Mouse (Mus musculus) neural tube, embryonic 15.5 days (tissue): Measurements from ENCODE around the gene Mfng. TPM values are rescaled to one million over a fixed set of nuclear protein-coding genes. Genes with fewer than 3 reads are reported as not detected.
A peak's percentile ranks its signal among the peaks of the same experiment; 100 is the strongest.

ENCODE experiments used
- ATAC-seq: fragments of 200-750 bp; cut with Nextera tagmentation; 2 replicates; pipeline ENCODE4 v1.8.0; 2017; ENCODE audit warnings: mild to moderate bottlenecking, moderate TSS enrichment, moderate library complexity; ENCODE audit not compliant: low FRiP score
- H3K27ac ChIP-seq: fragments of 300-500 bp; sonication (generic); replicated peaks from 2 replicates; pipeline ENCODE4 v1.5.1; 2015; ENCODE audit warnings: mild to moderate bottlenecking, inconsistent platforms
- H3K27me3 ChIP-seq: fragments of 300-500 bp; sonication (generic); replicated peaks from 2 replicates; pipeline ENCODE4 v1.6.1; 2015; ENCODE audit warnings: inconsistent platforms
- H3K36me3 ChIP-seq: fragments of 300-500 bp; sonication (generic); 2 replicates; pipeline ENCODE4 v1.6.1; 2015; ENCODE audit warnings: inconsistent platforms
- H3K4me1 ChIP-seq: fragments of 300-500 bp; sonication (generic); 2 replicates; pipeline ENCODE4 v1.6.1; 2015; ENCODE audit warnings: inconsistent platforms
- H3K4me2 ChIP-seq: fragments of 300-500 bp; sonication (generic); 2 replicates; pipeline ENCODE4 v1.6.1; 2015; ENCODE audit warnings: inconsistent platforms, mild to moderate bottlenecking, moderate library complexity
- H3K4me3 ChIP-seq: fragments of 300-500 bp; sonication (generic); replicated peaks from 2 replicates; pipeline ENCODE4 v1.5.1; 2015; ENCODE audit warnings: mild to moderate bottlenecking, inconsistent platforms
- H3K9ac ChIP-seq: fragments of 300-500 bp; sonication (generic); replicated peaks from 2 replicates; pipeline ENCODE4 v1.6.1; 2015; ENCODE audit warnings: mild to moderate bottlenecking, inconsistent platforms
- H3K9me3 ChIP-seq: fragments of 300-500 bp; sonication (generic); replicated peaks from 2 replicates; pipeline ENCODE4 v1.6.1; 2016; ENCODE audit warnings: inconsistent platforms
- WGBS: fragments of 180-500 bp; shearing (Covaris S2); methylation state at CpG from one replicate; pipeline ENCODE4 v1.1.7; 2015; ENCODE audit warnings: mixed read lengths; 5-methylcytosine and 5-hydroxymethylcytosine counted together
- polyA plus RNA-seq: library from polyadenylated mRNA; unstranded; fragments of >200 nt; fragmentation: Nextera tagmentation; extraction: Ambion mirVana; gene quantifications from 2 replicates; pipeline ENCODE4 v1.2.1, GENCODE M21; 2015

Gene Mfng
- polyA plus RNA-seq, 1 experiment from 2014 or later: 14.5 TPM

DNA sequence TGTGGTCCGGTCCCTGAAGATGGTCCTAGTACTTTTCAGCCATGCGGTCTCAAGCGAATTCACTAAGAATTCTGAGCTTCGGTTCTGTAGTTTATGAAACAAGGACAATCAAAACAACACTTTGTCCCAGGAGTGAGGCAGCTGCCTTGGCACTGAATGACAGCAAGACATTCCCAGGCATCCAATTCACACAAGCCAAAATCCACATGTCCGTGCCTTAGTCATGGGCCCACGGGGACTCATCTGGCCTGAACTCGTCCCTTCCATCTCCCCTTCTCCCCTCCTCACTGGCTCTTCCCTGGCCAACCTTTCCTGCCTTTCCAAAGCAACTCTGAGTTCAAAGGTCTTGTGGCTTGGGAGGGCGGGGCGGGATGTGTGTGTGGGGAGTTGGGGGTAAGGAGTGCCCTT, 13.1 kb upstream of the Mfng start:
- Histone ChIP-seq H3K36me3 (no peaks in the 10 kb centered on the region), H3K4me1 (peaks cover 20% of the 10 kb centered on the region), H3K27ac (peak overlapping the region; percentile 48), H3K4me2 (no peak overlapping the region), H3K9me3 (no peaks in the 10 kb centered on the region), H3K27me3 (no peaks in the 10 kb centered on the region), H3K9ac (no peak overlapping the region), H3K4me3 (no peak overlapping the region)
- WGBS: 69% methylated on average over 9 of the region's 9 CpGs
- ATAC-seq: no peak

DNA sequence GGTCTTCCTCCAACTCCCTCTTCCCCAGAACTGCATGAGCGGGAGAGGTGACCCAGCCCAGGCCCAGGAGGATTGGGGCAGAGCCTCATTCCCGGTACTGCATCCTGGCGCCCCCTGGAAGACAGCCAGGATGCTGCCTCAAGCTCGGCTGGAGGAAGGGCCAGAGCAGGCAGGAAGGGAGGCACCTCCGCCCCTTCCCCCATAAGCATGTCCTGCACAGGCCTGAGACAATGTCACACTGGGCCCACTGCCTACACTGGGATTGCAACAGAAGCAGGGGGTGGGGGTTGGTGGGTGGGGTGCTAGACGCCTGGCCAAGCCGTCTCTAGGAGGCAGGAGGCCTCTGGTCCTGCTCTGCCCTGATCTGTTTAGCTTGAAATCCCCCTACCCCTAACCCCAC, 12.7 kb upstream of the Mfng start:
- no peaks in the 10 kb centered on the region for H3K9me3 ChIP-seq
- H3K36me3 ChIP-seq: no peaks in the 10 kb centered on the region
- no peaks in the 10 kb centered on the region for H3K27me3 ChIP-seq
- H3K27ac ChIP-seq: peak overlapping the region; percentile 48
- H3K9ac ChIP-seq: no peak overlapping the region
- ATAC-seq: no peak; the same call in 1 of the 2 replicates
- H3K4me1 ChIP-seq: peaks cover 20% of the 10 kb centered on the region
- no peak overlapping the region for H3K4me3 ChIP-seq
- 29% methylated on average over 7 of the region's 7 CpGs for WGBS
- H3K4me2 ChIP-seq: no peak overlapping the region

DNA sequence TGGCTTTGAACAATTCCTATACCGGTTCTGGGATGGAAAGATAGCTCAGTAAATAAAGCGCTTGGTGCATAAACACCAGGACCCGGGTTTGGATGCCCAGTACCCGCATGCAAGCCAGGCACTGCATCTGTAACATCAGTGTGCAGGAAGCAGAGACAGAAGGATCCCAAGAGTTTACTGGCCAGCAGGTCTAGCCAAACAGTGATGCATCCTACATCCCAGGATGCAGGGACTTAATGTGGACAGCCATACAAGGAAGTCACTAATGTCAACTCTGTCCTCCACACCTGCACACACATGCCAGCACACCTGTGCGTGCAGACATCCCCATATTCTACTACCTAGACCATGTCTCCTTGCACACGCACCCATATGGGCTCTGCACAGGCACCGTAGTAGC, 12.0 kb upstream of the Mfng start:
- no peak for ATAC-seq
- no peak overlapping the region for H3K9ac ChIP-seq
- H3K27ac ChIP-seq: no peak overlapping the region

DNA sequence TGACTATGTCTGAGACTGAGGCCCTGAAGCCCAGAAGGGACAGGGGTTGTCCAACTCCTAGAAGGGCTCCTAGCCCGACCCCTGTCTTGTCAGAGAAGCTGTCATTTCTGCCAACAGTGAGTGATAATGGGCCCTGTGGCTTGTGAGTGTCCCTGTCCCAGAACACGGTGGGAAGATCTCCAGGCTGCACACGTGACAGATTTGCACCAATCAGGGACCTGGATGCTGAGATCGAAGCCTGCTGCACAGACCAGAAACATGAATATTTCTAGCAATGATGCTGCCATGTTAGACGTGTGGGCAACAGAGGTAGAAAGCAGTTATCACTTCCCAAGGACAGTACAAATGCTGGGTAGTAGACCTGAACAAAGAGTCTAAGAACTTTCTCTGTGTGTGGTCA, 11.2 kb upstream of the Mfng start:
- WGBS: 79% methylated on average over 5 of the region's 5 CpGs
- H3K4me3 ChIP-seq: no peak overlapping the region
- H3K27ac ChIP-seq: no peak overlapping the region
- no peak for ATAC-seq
- H3K4me1 ChIP-seq: peaks cover 20% of the 10 kb centered on the region
- no peak overlapping the region for H3K4me2 ChIP-seq
- no peak overlapping the region for H3K9ac ChIP-seq
- no peaks in the 10 kb centered on the region for H3K9me3 ChIP-seq
- no peaks in the 10 kb centered on the region; the same call in 1 of the 2 replicates for H3K27me3 ChIP-seq
- no peaks in the 10 kb centered on the region for H3K36me3 ChIP-seq

More for the DNA sequence above, 12.0 kb upstream of the Mfng start:
- no peak overlapping the region for H3K4me2 ChIP-seq
- no peak overlapping the region for H3K4me3 ChIP-seq
- peaks cover 20% of the 10 kb centered on the region for H3K4me1 ChIP-seq
- no peaks in the 10 kb centered on the region for H3K27me3 ChIP-seq
- WGBS: 96% methylated on average over 7 of the region's 7 CpGs
- H3K36me3 ChIP-seq: no peaks in the 10 kb centered on the region
- no peaks in the 10 kb centered on the region for H3K9me3 ChIP-seq

DNA sequence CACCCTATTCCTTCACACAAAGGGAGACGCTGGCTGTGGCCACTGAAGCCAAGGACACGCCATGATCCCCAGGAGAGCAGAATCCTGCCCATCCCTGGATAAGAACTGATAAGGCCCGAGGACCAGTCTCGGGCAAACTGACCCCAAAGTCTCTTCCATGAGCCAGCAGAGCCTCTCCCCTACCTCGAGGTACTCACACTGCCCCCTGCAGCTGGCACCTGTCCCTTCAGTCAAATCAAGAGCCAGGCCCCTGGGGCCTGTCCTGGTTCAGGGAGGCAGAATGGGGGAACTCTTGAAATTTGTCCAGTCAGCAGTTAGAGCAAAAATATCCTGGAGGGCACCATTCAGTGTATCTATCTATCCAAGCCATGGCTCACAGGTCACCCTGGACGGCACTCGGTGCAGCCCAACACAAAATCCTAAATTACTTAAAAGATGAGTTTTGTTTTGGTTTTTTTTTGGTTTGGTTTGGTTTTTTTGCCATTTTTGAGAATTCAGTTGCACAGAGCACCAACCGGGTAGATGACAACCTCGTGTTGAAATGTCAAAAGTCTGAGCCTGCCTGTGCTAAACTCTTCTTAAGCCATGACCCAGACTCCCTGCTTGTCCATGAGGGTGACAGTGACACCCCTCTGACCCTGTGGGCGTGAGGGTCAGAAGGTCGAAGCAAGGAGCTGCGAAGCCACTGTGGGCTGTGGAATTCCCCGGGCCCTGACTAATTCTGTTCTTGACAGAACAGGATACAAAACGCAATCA, 9.3 kb upstream of the Mfng start:
- no peaks in the 10 kb centered on the region for H3K36me3 ChIP-seq
- no peak overlapping the region for H3K4me2 ChIP-seq
- WGBS: 72% methylated on average over 14 of the region's 14 CpGs
- no peaks in the 10 kb centered on the region for H3K9me3 ChIP-seq
- no peak overlapping the region for H3K4me3 ChIP-seq
- H3K9ac ChIP-seq: no peak overlapping the region
- no peaks in the 10 kb centered on the region; the same call in 1 of the 2 replicates for H3K27me3 ChIP-seq
- ATAC-seq: no peak
- peaks cover 23% of the 10 kb centered on the region for H3K4me1 ChIP-seq
- H3K27ac ChIP-seq: no peak overlapping the region

DNA sequence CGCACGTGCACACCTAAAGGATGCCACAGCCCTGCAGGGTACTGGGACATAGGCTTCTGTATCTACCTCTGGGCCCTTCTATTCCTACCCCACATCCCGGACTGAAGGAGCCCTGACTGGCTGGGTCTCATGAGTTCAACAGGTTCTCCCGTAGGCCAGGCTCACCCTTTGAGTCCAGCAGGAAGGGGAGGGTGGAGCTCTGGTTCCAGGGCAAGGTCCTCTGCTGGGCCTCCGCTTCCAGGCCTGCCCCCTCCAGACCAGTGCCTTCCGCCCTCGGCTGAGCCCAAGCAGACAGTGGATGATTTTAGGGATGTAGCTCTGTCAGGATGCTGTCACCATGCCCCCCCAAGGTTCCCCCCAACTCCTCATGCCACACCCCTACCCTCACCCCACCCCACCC, 7.6 kb upstream of the Mfng start:
- 91% methylated on average over 7 of the region's 7 CpGs for WGBS
- H3K9ac ChIP-seq: no peak overlapping the region
- ATAC-seq: no peak

DNA sequence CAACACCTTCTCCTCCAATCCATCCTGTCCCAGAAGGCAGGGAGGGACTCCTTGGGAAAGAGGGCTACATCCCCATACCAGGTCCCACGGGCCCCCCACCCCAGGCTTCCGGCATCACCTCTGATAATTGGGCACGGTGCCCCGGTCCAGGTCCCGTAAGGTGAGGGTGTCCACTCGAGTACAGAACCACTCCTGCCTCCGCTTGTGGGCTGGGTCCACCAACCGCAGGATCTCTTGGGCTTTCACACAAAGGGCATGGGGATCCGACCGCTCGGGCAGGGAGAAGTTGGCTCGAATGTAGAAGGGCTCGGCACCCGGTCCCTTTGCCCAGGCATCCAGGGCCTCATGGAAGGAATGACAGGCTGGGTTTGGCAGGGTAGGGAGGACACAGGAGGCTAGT, 7.1 kb upstream of the Mfng start:
- no peaks in the 10 kb centered on the region for H3K36me3 ChIP-seq
- H3K27me3 ChIP-seq: no peaks in the 10 kb centered on the region; the same call in 1 of the 2 replicates
- 93% methylated on average over 14 of the region's 14 CpGs for WGBS
- H3K4me3 ChIP-seq: no peak overlapping the region
- no peak overlapping the region for H3K4me2 ChIP-seq
- ATAC-seq: no peak
- H3K9ac ChIP-seq: no peak overlapping the region
- no peak overlapping the region for H3K27ac ChIP-seq
- H3K9me3 ChIP-seq: no peaks in the 10 kb centered on the region
- H3K4me1 ChIP-seq: peaks cover 6% of the 10 kb centered on the region; the same call in 1 of the 2 replicates

More for the DNA sequence above, 7.6 kb upstream of the Mfng start:
- H3K4me1 ChIP-seq: peaks cover 10% of the 10 kb centered on the region
- no peak overlapping the region for H3K4me2 ChIP-seq
- H3K4me3 ChIP-seq: no peak overlapping the region
- no peak overlapping the region for H3K27ac ChIP-seq
- H3K36me3 ChIP-seq: no peaks in the 10 kb centered on the region
- H3K9me3 ChIP-seq: no peaks in the 10 kb centered on the region
- no peaks in the 10 kb centered on the region; the same call in 1 of the 2 replicates for H3K27me3 ChIP-seq

DNA sequence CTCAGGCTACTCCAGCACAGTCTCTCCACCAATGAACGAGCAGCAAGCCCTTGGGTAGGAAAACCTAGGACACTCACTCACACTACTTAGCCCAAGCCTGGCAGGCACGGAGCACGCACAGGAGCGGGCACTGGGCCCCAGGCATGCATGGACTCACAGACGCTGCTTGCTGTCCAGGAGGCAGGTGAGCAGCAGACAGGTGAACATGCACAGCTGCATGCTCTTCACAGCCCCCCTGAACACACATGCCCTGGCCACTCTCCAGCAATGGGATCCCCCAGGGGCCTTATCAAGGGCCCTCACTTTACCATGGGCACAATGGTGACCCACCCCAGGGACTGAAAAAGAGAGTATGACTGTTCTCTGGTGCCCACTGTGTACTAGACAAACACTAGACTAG, 6.4 kb upstream of the Mfng start:
- H3K4me1 ChIP-seq: peaks cover 6% of the 10 kb centered on the region; the same call in 1 of the 2 replicates
- no peak overlapping the region for H3K27ac ChIP-seq
- 91% methylated on average over 5 of the region's 5 CpGs for WGBS

DNA sequence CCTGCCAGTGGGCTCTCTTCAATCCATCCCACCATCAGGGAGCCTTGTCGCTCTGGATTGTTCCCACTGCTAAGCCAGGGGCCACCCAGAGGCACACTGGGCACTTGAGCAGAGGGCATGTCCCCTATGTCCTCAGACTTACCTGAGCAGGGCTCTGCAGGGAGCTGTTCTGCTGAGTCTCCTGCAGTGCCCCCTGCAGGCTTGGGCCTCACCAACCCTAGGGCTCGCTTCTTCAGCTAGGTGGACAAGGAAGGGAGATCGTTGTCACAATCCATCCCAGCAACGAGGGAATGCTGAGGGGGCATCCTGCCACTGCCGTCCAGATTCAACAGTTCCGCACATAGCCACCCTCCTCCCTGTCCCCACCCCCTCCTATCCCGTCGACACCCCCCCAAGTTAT, 6.0 kb upstream of the Mfng start:
- no peaks in the 10 kb centered on the region; the same call in 1 of the 2 replicates for H3K27me3 ChIP-seq
- H3K4me1 ChIP-seq: peaks cover 6% of the 10 kb centered on the region; the same call in 1 of the 2 replicates
- H3K9ac ChIP-seq: no peak overlapping the region
- no peaks in the 10 kb centered on the region for H3K9me3 ChIP-seq
- no peak overlapping the region for H3K4me2 ChIP-seq
- ATAC-seq: no peak
- H3K4me3 ChIP-seq: no peak overlapping the region
- no peak overlapping the region for H3K27ac ChIP-seq
- H3K36me3 ChIP-seq: no peaks in the 10 kb centered on the region
- 83% methylated on average over 8 of the region's 8 CpGs for WGBS

More for the DNA sequence above, 6.4 kb upstream of the Mfng start:
- Histone ChIP-seq H3K27me3 (no peaks in the 10 kb centered on the region; the same call in 1 of the 2 replicates), H3K36me3 (no peaks in the 10 kb centered on the region), H3K4me3 (no peak overlapping the region), H3K9me3 (no peaks in the 10 kb centered on the region), H3K4me2 (no peak overlapping the region), H3K9ac (no peak overlapping the region)
- ATAC-seq: no peak

DNA sequence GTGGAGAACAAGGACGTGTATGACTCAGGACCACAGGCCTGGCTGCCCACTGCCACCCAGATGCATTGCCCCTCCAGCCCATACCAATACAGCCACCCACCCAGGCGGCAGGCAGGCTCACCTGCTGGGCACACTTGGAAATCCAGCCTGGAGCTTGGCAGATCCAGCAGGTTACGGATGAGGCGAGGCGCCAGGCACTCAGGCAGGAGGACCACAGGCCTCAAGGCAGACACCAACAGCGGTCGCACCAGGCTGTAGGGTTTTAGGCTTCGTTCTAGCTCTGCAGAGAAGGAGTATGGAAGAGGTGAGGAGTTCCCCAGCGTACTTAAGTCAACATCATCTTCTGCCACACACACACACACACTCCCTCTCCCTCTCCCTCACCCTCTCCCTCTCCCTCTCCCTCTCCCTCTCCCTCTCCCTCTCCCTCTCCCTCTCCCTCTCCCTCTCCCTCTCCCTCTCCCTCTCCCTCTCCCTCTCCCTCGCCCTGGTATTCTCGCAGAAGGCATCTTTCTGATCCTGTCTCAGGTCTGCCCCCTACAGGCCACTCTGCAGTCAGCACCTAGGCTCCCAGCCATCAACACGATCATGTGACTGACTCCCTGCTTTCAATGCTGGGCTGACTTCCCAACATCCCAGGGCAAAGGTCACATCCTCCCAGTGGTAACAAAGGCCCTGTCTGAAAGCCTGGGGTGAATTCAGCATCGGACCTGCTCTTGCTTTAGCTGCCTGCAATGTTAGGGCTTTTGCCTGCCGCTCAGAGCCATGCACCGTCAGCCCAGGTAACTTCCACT, 5.0 kb upstream of the Mfng start:
- Histone ChIP-seq H3K27ac (peak overlapping the region; percentile 33; the same call in 1 of the 2 replicates), H3K36me3 (no peaks in the 10 kb centered on the region), H3K9me3 (no peaks in the 10 kb centered on the region), H3K4me2 (no peak overlapping the region), H3K4me1 (peaks cover 13% of the 10 kb centered on the region), H3K9ac (no peak overlapping the region), H3K27me3 (no peaks in the 10 kb centered on the region; the same call in 1 of the 2 replicates), H3K4me3 (no peak overlapping the region)
- ATAC-seq: peak; percentile 40; the same call in 1 of the 2 replicates
- WGBS: 49% methylated on average over 13 of the region's 15 CpGs

DNA sequence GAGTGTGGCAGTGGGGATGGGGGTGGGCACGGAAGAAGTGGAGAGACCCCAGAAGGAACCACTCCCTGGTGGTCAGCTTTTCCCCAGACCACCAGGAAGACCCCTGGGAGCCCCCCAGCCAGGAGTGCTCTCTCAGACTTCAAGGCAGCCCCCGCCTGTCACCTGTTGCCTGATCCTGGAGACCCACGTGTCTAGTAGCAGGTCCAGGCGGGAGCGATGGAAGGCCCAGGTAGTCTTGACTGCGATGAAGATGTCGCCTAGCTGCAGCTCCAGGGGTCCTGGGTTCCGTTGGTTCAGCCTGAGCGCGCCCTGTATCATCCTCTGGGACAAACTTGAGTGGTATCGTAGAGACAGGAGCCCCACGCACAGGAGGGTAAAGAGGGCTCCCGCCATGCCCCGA, 419 bp downstream of the Mfng start:
- Histone ChIP-seq H3K36me3 (no peaks in the 10 kb centered on the region), H3K27me3 (0 out of 2 replicates have a peak, but pooled peaks cover 3% of the 10 kb centered on the region), H3K27ac (peak overlapping the region; percentile 63), H3K9me3 (no peaks in the 10 kb centered on the region), H3K4me2 (peak overlapping the region; percentile 43), H3K9ac (no peak overlapping the region), H3K4me1 (peaks cover 39% of the 10 kb centered on the region), H3K4me3 (peak overlapping the region; percentile 13)
- ATAC-seq: no peak; the same call in 1 of the 2 replicates
- 35% methylated on average over 14 of the region's 14 CpGs for WGBS
